Mouse (Mus musculus) liver, postnatal 0 days (tissue): ENCODE results near the gene Tm4sf20. TPM values are rescaled to one million over a fixed set of nuclear protein-coding genes. Genes with fewer than 3 reads are reported as not detected.

ENCODE experiments used
- ATAC-seq: fragments of 200-750 bp; cut with Nextera tagmentation; 2 replicates; pipeline ENCODE4 v1.8.0; 2017; ENCODE audit warnings: mild to moderate bottlenecking, moderate library complexity
- DNase-seq: peaks from one replicate; pipeline ENCODE4 v3.0.0-alpha.2; 2016
- H3K27ac ChIP-seq: fragments of 300-500 bp; sonication (generic); 2 replicates; pipeline ENCODE4 v1.5.1; 2014; ENCODE audit warnings: antibody characterized with exemption, moderate library complexity, mild to moderate bottlenecking, low read depth
- H3K27me3 ChIP-seq: fragments of 300-500 bp; sonication (generic); 2 replicates; pipeline ENCODE4 v1.6.1; 2014; ENCODE audit warnings: low read length, control low read depth, mixed read lengths; ENCODE audit not compliant: insufficient read depth
- H3K36me3 ChIP-seq: fragments of 300-500 bp; sonication (generic); replicated peaks from 2 replicates; pipeline ENCODE4 v1.6.1; 2014; ENCODE audit warnings: mild to moderate bottlenecking, control low read depth, low read length, moderate library complexity, mixed read lengths; ENCODE audit not compliant: insufficient read depth
- H3K4me1 ChIP-seq: fragments of 300-500 bp; sonication (generic); 2 replicates; pipeline ENCODE4 v1.6.1; 2014; ENCODE audit warnings: antibody characterized with exemption, mild to moderate bottlenecking, control low read depth; ENCODE audit not compliant: insufficient read depth
- H3K4me2 ChIP-seq: fragments of 300-500 bp; sonication (generic); 2 replicates; pipeline ENCODE4 v1.6.1; 2014; ENCODE audit warnings: low read depth, mild to moderate bottlenecking, low read length, moderate library complexity, mixed read lengths
- H3K4me3 ChIP-seq: fragments of 300-500 bp; sonication (generic); 2 replicates; pipeline ENCODE4 v1.5.1; 2014; ENCODE audit warnings: low read depth, low read length
- H3K9ac ChIP-seq: fragments of 300-500 bp; sonication (generic); replicated peaks from 2 replicates; pipeline ENCODE4 v1.6.1; 2014; ENCODE audit warnings: mild to moderate bottlenecking, moderate library complexity
- H3K9me3 ChIP-seq: fragments of 300-500 bp; sonication (generic); 2 replicates; pipeline ENCODE4 v1.6.1; 2016; ENCODE audit warnings: mild to moderate bottlenecking, control low read depth, low read length, mixed read lengths
- CTCF ChIP-seq: sonication (generic); IDR thresholded peaks from 2 replicates; pipeline ENCODE4 v1.5.1; 2016; ENCODE audit warnings: antibody characterized with exemption, low read depth
- EP300 ChIP-seq: IDR thresholded peaks from 2 replicates; pipeline ENCODE4 v1.6.1; 2016; ENCODE audit warnings: antibody characterized with exemption, low read depth, mild to moderate bottlenecking
- WGBS: fragments of 180-500 bp; shearing (Covaris S2); extraction: QIAGEN DNeasy Blood & Tissue Kit; methylation state at CpG from one replicate; pipeline ENCODE4 v1.1.7; 2014; ENCODE audit not compliant: insufficient replicate concordance; 5-methylcytosine and 5-hydroxymethylcytosine counted together
- polyA plus RNA-seq: library from polyadenylated mRNA; unstranded; fragments of >200 nt; fragmentation: Nextera tagmentation; extraction: Ambion mirVana; gene quantifications from 2 replicates; pipeline ENCODE4 v1.2.1, GENCODE M21; 2015

Tm4sf20 gene
- polyA plus RNA-seq, 1 experiment from 2014 or later: not detected

DNA sequence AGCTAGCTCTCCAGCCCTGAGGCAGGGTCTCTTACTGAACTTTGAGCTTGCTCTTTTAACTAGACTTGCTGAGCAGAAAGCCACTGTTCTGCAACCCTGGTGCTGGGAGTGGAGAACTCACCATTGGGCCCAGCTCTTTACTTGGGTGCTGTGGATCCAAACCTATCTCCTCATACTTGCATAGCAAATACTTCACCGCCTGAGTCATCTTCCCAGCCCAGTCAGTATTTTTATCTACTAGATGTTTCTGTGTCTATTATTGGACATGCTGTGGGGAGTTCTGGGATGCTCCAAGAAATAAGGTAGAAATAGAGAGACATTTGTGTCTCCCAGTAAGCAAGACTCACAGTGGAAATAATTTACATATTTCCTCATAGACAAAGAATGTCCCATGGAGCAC lies 35.8 kb upstream of the Tm4sf20 start:
- ATAC-seq: no peak

DNA sequence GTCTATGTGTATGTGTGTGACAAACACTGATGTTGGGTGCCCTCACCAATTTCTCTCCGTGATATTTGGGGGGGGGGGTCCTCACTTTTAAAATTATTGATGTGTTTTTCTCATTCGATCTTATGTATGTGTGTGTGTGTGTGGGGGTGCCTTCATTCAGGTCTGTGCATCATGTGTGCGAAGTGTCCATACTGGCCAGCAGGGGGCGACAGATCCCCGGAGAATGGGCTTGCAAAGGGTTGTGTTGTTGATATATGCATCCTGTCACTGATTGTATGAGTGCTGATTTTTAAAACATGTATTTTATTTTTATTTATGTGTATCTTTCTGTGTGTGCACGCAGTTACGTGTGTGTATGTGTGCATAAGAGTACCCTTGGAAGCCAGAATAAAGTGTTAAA lies 35.3 kb upstream of the Tm4sf20 start:
- TF ChIP-seq CTCF (peak; percentile 89), EP300 (no peak)
- DNase-seq: peak; percentile 74
- WGBS: 72% methylated on average over 7 of the region's 7 CpGs
- no peaks in the 10 kb centered on the region for H3K4me1 ChIP-seq
- H3K4me2 ChIP-seq: no peak overlapping the region
- H3K27me3 ChIP-seq: no peaks in the 10 kb centered on the region
- H3K9ac ChIP-seq: no peak overlapping the region
- H3K27ac ChIP-seq: no peak overlapping the region
- H3K4me3 ChIP-seq: no peak overlapping the region
- H3K9me3 ChIP-seq: no peaks in the 10 kb centered on the region
- H3K36me3 ChIP-seq: no peaks in the 10 kb centered on the region
- ATAC-seq: peak; percentile 72; the same call in 1 of the 2 replicates

More for the DNA sequence above, 35.8 kb upstream of the Tm4sf20 start:
- Histone ChIP-seq H3K9ac (no peak overlapping the region), H3K27ac (no peak overlapping the region), H3K4me1 (no peaks in the 10 kb centered on the region), H3K4me2 (no peak overlapping the region), H3K36me3 (no peaks in the 10 kb centered on the region), H3K4me3 (no peak overlapping the region), H3K27me3 (no peaks in the 10 kb centered on the region), H3K9me3 (no peaks in the 10 kb centered on the region)
- TF ChIP-seq EP300 (no peak), CTCF (no peak)
- 94% methylated on average over 1 of the region's 1 CpGs for WGBS
- no peak for DNase-seq

DNA sequence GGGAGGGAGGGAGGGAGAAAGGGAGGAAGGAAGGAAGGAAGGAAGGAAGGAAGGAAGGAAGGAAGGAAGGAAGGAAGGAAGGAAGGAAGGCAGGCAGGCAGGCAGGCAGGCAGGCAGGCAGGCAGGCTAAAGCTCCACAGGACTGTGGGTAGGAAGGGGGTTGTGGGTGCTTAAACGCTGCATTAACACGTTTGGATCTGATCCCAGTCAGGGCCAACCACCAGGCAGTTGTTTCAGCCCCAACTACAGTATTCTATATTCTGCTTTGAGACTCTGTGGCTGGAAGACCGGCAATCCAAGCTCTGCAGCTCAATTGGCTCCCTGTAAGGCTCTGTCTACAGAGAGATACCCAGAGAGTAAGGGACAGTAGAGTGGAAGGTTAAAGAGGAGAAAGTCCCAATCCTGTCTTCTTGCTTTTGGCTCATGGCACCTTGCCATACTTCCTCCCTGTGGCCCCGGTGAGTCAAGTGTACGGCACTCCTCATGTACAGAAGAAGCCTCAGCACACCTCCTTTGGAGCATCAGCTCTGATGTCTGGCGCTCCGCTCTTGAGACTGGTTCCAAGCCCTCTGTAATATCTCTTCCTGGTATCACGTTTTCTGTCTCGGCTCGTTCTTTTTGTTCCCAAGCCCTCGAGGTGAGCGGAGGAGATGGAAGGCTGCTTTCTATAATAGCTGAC lies 33.0 kb upstream of the Tm4sf20 start:
- peaks cover 12% of the 10 kb centered on the region for H3K4me1 ChIP-seq
- ATAC-seq: no peak
- no peak overlapping the region for H3K9ac ChIP-seq
- no peak overlapping the region for H3K4me3 ChIP-seq
- H3K9me3 ChIP-seq: no peaks in the 10 kb centered on the region
- no peak overlapping the region for H3K27ac ChIP-seq
- DNase-seq: no peak
- H3K36me3 ChIP-seq: no peaks in the 10 kb centered on the region
- H3K4me2 ChIP-seq: no peak overlapping the region
- 81% methylated on average over 12 of the region's 12 CpGs for WGBS
- no peaks in the 10 kb centered on the region for H3K27me3 ChIP-seq
- TF ChIP-seq CTCF: no peak
- TF ChIP-seq EP300: no peak

DNA sequence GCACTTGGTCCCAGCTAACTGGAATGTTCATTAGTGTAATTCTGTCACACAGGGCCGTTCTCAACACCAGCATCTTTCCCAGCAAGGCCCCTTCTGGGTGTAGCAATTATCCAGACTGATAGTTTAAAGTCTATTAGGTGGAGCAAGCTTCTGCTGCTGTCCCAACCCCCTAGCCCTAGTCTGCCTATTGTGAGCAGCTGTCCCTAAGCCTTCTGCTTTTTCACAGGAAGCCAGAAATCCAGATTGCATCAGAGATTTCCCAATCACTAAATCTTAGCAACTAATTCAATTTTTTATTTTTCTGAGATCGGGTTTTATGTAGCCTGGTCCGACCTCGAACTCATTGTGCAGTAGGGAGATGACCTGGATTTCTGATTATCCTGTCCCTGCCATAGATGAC lies 30.7 kb upstream of the Tm4sf20 start:
- Histone ChIP-seq H3K4me1 (peaks cover 12% of the 10 kb centered on the region), H3K27ac (peak overlapping the region; percentile 64), H3K27me3 (no peaks in the 10 kb centered on the region), H3K4me2 (no peak overlapping the region), H3K4me3 (no peak overlapping the region), H3K9me3 (no peaks in the 10 kb centered on the region), H3K9ac (no peak overlapping the region), H3K36me3 (no peaks in the 10 kb centered on the region)
- DNase-seq (peak; percentile 17), ATAC-seq (peak; percentile 40; the same call in 1 of the 2 replicates)
- TF ChIP-seq EP300 (peak; percentile 24; the same call in 1 of the 2 replicates), CTCF (no peak)
- 44% methylated on average over 4 of the region's 4 CpGs for WGBS

DNA sequence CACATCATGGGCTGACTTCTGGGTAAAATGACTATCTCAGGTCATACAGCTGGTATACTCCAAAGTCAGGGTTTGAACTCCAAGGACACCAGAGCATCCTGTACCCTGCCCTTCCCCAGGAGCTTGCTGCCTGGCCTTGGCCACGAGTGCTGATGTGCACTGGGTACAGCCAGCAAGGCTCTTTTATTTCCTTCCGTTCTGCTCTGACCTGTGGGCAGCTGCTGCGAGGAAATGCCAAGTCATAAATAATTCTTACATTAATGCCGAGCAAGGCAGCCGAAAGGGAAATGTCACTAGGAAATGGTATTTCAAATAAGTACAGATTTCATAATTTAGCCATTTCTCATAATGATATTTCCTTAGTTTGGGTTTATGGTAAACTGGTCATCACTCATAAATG lies 30.0 kb upstream of the Tm4sf20 start:
- no peaks in the 10 kb centered on the region for H3K9me3 ChIP-seq
- DNase-seq (no peak), ATAC-seq (peak; percentile 66)
- WGBS: 27% methylated on average over 5 of the region's 5 CpGs
- H3K36me3 ChIP-seq: no peaks in the 10 kb centered on the region
- peak overlapping the region; percentile 64 for H3K27ac ChIP-seq
- H3K9ac ChIP-seq: no peak overlapping the region
- H3K4me1 ChIP-seq: peaks cover 12% of the 10 kb centered on the region
- H3K27me3 ChIP-seq: no peaks in the 10 kb centered on the region
- no peak overlapping the region for H3K4me2 ChIP-seq
- no peak overlapping the region for H3K4me3 ChIP-seq
- TF ChIP-seq EP300 (peak; percentile 66), CTCF (no peak)

DNA sequence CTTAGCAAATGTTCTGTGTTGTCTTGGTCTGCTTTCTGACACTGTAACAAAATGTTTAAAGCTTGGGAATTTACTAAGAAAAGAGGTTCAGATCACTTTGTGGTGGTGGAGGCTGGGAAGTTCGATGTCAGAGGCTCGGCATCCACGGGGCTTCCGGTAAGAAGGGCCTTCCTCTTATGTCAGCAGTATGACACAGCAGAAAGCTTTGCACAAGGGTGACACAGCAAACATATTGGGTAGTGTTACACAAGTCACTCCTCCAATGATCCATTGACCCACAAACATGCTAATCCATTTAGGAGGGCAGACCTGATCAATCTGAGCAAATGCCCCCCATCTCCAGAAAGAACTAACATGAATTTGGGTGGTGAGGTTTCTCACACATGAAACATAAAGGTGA lies 28.8 kb upstream of the Tm4sf20 start:
- DNase-seq (no peak), ATAC-seq (peak; percentile 48; the same call in 1 of the 2 replicates)
- H3K27ac ChIP-seq: peak overlapping the region; percentile 29; the same call in 1 of the 2 replicates
- H3K9ac ChIP-seq: no peak overlapping the region
- H3K9me3 ChIP-seq: no peaks in the 10 kb centered on the region
- TF ChIP-seq EP300: no peak
- no peak for TF ChIP-seq CTCF
- peaks cover 12% of the 10 kb centered on the region for H3K4me1 ChIP-seq
- no peak overlapping the region for H3K4me2 ChIP-seq
- H3K36me3 ChIP-seq: no peaks in the 10 kb centered on the region
- no peaks in the 10 kb centered on the region for H3K27me3 ChIP-seq
- no peak overlapping the region for H3K4me3 ChIP-seq
- 56% methylated on average over 4 of the region's 4 CpGs for WGBS
